Mouse (Mus musculus) embryonic fibroblast, embryonic 13.5 days (primary cell): ENCODE data around the gene Pip5k1a.

ENCODE experiments used
- CTCF ChIP-seq: IDR thresholded peaks from 2 replicates; pipeline ENCODE4 v1.5.1; 2011; ENCODE audit warnings: mild to moderate bottlenecking, control low read depth, low read length, moderate library complexity, borderline replicate concordance; ENCODE audit not compliant: insufficient read depth
- POLR2A ChIP-seq: IDR thresholded peaks from 2 replicates; pipeline ENCODE4 v1.6.1; 2011; ENCODE audit warnings: low read depth, mild to moderate bottlenecking, control low read depth, low read length, moderate library complexity

DNA sequence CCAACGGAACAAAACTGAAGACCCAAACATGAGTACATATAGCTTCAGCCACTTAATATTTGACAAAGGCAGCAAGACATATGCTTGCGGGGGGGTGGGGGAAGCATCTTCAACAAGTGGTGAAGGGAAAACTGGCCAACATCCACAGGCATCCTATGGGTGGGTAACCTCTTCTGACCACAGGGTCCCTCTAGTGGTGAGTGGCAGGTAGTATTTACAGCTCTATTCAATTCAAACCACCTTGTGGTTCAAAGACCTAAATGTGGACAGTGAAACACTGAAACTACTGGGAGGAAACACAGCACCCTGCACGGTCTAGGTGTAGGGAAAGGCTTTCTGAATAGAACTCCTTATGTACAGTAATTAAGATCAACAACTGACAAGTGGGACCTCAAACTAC lies 53.0 kb downstream of the Pip5k1a start:
- TF ChIP-seq CTCF (no peak), POLR2A (no peak)
